Mouse (Mus musculus) thymus, adult 18-20 months (tissue): Measurements from ENCODE around the gene C87499.

ENCODE experiments used
- DNase-seq, 2 experiments: peaks; one replicate each; pipeline ENCODE4 v3.0.0; 2022; ENCODE audit warnings: mixed read lengths in 2 of 2

The C87499 gene

DNA sequence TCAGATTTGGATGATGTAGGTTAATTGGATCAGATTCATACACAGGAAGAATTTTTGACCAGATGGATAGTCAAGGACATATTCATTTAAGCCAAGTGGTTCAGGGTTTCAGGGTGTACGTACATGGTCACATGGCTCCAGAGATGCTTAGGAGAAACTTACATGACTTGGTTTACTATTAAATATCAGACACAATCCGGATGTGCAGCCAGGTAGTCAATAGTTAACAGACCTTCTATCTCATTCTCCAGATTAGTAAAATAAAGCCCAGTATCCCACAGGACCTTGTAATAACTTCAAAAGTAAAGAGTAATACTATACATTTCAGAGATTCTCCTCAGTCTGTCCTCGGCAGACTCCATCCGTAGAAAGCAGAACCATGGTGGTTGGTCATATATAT lies at the start of gene C87499:
Gene C87499, minus strand, starts transcription at position 101 of the 400 bp plus-strand sequence.
- no peak for DNase-seq

DNA sequence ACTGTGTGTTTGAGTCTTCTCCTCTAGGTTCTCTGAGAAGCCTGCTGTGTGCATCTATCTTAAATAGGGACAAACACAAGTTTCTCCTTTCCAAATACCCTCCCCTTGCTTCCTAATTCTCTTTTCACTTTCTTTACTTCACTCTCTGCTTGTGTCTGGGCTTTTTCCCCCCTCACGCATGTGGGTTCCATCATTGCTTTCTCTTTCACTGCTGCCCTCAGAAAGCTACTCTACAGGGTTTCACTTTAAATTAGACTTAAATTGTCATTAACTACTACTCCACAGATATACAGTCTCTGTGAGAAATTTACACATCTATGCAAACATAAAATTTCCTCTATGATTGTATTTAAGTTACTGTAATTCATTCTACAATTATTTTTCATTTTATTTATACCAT lies 49.6 kb upstream of the C87499 start, which contains the start of gene Ifna2:
Gene Ifna2, minus strand, starts transcription at position 101 of the 400 bp plus-strand sequence.
- no peak for DNase-seq

DNA sequence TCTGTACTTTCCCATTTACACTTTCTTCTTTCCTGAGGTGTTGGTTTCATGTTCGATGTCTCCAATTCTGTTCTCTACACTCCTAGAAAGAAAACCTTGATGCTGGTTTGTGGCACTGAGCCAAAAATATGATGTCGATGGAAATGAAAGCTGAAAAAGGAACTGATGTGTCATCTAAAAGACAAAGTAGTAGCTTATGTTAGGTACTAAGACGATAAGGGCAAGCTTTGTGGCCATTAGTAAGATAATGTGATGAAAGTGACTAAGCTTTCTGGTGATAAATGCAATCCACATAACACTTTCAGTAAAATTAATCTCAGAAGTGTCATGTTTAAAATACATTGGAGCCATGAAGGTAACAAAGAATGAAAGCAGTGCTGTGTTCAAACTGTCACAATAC lies 47.1 kb upstream of the C87499 start:
- DNase-seq = no peak

DNA sequence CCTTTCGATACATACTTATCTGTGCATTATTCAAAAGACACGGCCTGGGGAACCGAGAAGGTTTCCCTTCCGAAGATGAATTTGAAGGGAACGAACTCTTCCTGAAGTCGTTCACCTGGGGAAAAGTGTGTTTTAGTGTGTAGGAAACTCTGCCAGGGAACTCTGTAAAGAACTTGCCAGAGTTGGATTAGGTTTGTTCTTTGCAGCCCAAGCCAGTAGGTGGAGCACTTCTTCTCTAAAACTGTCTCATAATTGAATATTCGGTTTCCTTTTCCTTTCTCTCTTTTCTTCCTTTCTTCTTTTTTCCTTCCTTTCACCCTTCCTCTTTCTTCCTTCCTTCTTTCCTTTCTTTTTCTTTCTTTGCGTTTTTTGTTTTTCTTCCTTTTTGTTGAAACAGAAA lies 46.2 kb upstream of the C87499 start:
- DNase-seq = no peak

DNA sequence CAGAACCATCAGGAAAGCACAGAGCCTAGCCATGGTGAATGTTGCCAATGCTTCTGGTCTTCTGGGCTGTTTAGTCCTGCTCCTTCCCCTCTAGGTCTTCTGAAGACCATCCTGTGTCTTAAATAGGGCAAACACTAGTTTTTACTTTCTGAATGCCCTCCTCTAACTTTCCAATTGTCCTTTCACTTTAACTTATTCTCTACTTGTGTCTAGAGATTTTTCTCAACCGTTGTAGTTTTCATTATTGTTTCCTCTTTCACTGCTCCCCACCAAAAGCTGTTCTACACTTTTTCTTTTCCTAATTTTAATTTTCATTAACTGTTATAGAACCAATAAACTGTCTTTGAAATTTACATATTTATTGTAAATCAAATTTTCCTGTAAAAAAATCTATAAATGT lies 42.6 kb upstream of the C87499 start, which contains the start of gene Ifna16:
Gene Ifna16, minus strand, starts transcription at position 101 of the 400 bp plus-strand sequence.
- DNase-seq = no peak

DNA sequence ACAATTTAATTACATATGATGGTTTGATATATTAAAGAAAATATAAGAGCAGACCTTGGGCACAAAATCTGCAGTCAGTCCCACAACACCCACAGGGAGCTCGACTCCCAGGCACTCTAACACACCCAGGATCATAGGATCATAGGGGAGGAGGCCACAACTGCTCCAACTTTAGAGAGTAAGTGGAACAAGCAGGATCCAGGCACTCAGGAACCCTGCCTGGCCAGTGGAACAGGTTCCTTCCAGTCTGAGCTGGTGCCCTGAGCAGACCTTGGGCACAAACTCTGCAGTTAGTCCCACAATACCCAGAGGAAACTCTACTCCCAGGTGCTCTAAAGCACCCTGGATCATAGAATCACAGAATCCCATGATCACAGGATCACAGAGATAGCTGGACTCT lies 21.2 kb upstream of the C87499 start:
- no peak for DNase-seq

DNA sequence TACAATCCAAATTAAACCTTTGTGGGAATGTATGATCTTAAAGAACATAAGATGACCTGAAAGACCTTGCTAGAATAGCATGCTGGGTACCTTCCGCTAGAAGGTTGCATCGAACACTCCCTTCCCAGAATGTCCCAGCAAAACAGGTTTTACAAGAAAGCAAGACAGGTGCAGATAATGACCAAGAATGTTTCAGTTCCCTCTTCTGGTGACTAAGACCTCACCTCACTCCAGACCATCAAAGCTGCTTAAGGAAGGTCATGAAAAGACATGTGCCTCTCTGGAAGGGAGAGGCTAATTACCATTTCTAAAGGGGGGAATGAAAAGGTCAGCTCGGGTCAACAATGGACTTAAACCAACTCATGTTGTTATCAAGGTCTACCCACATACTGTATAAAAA lies 19.4 kb upstream of the C87499 start:
- DNase-seq = no peak

DNA sequence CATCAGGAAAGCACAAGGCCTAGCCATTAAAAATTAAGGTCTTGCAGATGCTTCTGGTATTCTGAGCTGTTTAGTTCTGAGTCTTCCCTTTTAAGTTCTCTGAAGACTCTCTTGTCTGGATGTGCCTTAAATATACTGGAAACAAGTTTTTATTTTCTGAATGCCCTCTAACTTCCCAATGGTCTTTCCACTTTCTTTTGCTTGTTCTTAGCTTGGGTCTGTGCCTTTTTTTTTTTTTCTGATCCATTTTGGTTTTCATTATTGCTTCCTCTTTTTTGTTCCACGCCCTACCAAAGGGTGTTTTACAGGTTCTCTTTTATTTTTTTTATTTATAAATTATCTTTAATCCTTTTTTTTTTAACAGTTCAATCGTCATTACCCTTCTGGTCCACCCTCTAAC lies 10.1 kb upstream of the C87499 start, which contains the start of gene Ifna13:
Gene Ifna13, minus strand, starts transcription at position 101 of the 400 bp plus-strand sequence.
- no peak for DNase-seq

DNA sequence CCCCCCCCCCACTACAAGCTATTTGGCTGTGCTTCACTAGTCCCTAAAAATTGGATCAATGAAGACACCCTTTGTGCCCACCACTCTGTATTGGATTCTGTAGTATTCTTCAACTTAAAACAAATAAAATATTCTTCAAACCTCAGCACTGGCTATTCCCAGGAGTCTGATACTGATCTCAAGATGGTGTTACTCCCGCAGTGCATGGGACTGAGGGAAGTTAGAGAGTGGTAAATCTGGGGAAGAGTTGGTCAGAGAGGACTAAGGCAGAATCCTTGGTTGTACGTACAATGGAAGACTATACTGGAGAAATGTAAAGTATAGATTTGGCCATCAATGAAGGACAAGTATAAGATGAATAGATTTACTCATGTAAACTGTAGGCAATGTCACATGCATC lies 8.3 kb upstream of the C87499 start:
- no peak for DNase-seq

DNA sequence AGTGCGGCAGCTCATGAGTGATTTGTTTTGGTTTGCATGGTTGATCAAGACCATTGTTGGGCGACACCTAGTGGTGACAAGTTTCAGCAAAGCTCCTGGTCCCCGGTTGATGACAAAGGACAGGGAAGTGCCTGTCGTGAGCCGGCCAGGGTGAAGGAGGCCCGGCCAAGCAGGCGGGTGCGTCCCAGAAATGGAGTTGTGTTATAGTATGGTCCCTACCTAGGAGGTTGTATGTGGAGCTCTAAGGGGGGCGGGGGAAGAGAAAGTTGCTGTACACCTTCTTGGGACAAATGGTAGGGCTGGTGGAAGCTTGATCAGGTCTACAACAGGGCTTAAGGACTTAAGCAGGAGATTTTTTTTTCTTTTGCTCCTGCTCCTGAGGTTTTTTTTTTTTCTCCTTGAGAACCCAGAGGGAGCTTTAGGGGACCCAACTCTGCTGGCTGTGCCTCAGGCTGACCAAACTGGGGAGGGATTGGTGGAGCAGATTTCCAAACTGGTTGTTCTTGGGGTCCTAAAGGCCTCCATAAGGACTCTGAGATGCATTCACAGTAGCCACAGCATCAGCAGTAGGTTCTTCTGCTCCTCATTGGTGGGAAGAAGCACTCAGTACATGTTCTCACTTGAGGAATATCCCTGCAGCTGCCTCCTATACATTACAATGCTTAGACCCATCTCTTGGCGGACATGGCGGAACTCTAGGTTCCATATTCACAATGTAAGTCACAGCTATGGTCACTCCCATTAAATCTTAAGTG lies 7.0 kb upstream of the C87499 start:
- peak; percentile 60 to 68 for DNase-seq

DNA sequence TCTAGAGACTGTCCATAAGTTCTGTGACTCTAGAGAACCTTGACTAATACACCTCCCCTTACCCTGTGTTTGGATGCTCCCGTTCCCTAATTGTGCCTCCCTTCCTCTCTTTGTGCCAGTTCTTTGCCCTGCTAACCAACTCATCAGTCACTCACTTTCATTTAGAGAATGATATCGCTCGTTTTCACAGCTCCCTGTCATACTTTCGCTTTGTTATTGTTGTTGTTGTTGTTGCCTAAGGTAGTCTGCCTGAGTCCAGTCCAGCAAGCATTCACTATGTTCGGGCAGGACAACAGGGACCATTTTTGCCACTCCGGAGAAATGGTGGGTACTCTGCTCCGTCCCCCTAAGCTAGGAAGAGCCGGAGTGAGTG lies 6.5 kb upstream of the C87499 start:
- DNase-seq = no peak

DNA sequence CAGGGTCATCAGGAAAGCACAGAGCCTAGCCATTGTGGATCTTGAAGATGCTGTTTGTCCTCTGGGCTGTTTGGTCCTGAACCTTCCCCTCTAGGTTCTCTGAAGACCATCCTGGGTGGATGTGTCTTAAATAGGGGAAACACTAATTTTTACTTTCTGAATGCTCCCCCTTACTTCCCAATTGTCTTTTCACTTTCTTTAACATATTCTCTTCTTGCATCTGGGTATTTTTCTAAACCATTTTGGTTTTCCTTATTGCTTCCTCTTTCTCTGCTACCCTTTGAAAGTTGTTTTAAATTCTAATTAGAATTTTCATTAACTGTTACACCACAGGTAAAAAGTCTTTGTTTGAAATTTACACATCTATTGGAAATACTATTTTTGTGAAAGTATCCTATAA lies 30.9 kb downstream of the C87499 start, which contains the start of gene Ifna12:
Gene Ifna12, minus strand, starts transcription at position 101 of the 400 bp plus-strand sequence.
- no peak for DNase-seq

DNA sequence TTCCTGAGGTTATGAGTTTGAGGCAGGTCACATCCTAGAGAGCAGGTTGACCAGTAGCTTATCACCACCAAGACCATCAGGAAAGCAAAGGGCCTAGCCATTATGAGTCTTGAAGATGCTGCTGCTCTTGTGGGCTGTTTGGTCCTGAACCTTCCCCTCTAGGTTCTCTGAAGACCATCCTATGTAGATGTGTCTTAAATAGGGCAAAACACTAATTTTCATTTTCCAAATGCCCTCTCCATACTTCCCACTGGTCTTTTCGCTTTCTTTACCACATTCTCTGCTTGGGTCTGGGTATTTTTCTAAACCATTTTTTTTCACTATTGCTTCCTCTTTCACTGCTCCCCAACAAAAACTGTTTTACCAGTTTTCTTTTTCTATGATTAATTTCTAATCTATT lies 41.9 kb downstream of the C87499 start, which contains the start of gene Ifna9:
Gene Ifna9, minus strand, starts transcription at position 101 of the 400 bp plus-strand sequence.
- DNase-seq = no peak
